Mouse (Mus musculus): ENCODE results near the gene Ppp2r5e. TPM values are rescaled to one million over a fixed set of nuclear protein-coding genes. Genes with fewer than 3 reads are reported as not detected.
"Not testable (repeated sequence)": the region's sequence is repeated elsewhere in the genome, so short reads cannot be mapped to it uniquely, and the experiment has no call there.

Gene Ppp2r5e
- polyA plus RNA-seq, 1 experiment from 2014 or later = 12.6 TPM

DNA sequence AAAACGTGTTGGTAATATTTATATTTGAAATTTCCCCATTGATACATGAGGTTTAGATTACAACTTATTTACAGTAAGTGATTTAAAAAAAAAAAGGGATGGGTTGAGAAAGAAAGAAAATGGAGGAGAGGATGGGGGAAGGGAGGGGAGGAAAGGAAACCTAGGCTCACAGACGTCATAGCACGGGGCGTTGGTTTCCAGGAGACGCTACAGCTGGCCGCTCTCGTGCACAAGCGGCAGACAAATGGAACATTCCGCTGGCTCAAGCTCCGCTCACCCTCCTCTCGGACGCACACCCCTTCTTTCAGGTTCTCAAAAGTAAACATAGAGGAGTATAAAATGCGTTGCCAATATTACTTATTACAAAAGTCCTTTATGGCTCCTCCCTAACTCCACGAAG is 146.0 kb downstream of the Ppp2r5e start:
- Histone ChIP-seq H3K9ac (ENCODE audit: low read depth, low read length) (no peak overlapping the region), H3K4me2 (no peak overlapping the region), H3K9me3 (replicated peaks; ENCODE audit: control insufficient read depth, low read length) (no peaks in the 10 kb centered on the region), H3K4me1 (ENCODE audit: control insufficient read depth, insufficient read depth, low read length) (no peaks in the 10 kb centered on the region), H3K4me3 (ENCODE audit: low read depth, low read length) (no peak overlapping the region), H3K27ac (ENCODE audit: low read depth, low read length) (no peak overlapping the region), H3K36me3 (ENCODE audit: control insufficient read depth, insufficient read depth, low read length) (peaks cover 12% of the 10 kb centered on the region; the same call in 1 of the 2 replicates), H3K27me3 (ENCODE audit: control insufficient read depth, insufficient read depth, low read length) (no peaks in the 10 kb centered on the region)
- ATAC-seq (replicated peaks; ENCODE audit: insufficient number of reproducible peaks, low FRiP score, low TSS enrichment) = no peak
- 76% methylated on average over 14 of the region's 14 CpGs for WGBS (ENCODE audit: insufficient replicate concordance)

GRCm38 (mm10) chr12:75449475-75449966 is 146.5 kb downstream of the Ppp2r5e start:
- Histone ChIP-seq H3K4me1 (ENCODE audit: control insufficient read depth, insufficient read depth, low read length) (no peaks in the 10 kb centered on the region), H3K9me3 (replicated peaks; ENCODE audit: control insufficient read depth, low read length) (no peaks in the 10 kb centered on the region), H3K27me3 (ENCODE audit: control insufficient read depth, insufficient read depth, low read length) (no peaks in the 10 kb centered on the region), H3K4me2 (no peak overlapping the region), H3K9ac (ENCODE audit: low read depth, low read length) (no peak overlapping the region), H3K4me3 (ENCODE audit: low read depth, low read length) (no peak overlapping the region), H3K27ac (ENCODE audit: low read depth, low read length) (no peak overlapping the region), H3K36me3 (ENCODE audit: control insufficient read depth, insufficient read depth, low read length) (peaks cover 12% of the 10 kb centered on the region; the same call in 1 of the 2 replicates)
- ATAC-seq (replicated peaks; ENCODE audit: insufficient number of reproducible peaks, low FRiP score, low TSS enrichment) = no peak
- 68% methylated on average over 6 of the region's 6 CpGs for WGBS (ENCODE audit: insufficient replicate concordance)

GRCm38 (mm10) chr12:75448921-75449320 is 147.1 kb downstream of the Ppp2r5e start:
- Histone ChIP-seq H3K27me3 (ENCODE audit: control insufficient read depth, insufficient read depth, low read length) (no peaks in the 10 kb centered on the region), H3K36me3 (ENCODE audit: control insufficient read depth, insufficient read depth, low read length) (peaks cover 12% of the 10 kb centered on the region; the same call in 1 of the 2 replicates), H3K4me1 (ENCODE audit: control insufficient read depth, insufficient read depth, low read length) (peaks cover 6% of the 10 kb centered on the region), H3K4me3 (ENCODE audit: low read depth, low read length) (no peak overlapping the region), H3K27ac (ENCODE audit: low read depth, low read length) (no peak overlapping the region), H3K4me2 (no peak overlapping the region), H3K9ac (ENCODE audit: low read depth, low read length) (no peak overlapping the region), H3K9me3 (replicated peaks; ENCODE audit: control insufficient read depth, low read length) (no peaks in the 10 kb centered on the region)
- ATAC-seq (replicated peaks; ENCODE audit: insufficient number of reproducible peaks, low FRiP score, low TSS enrichment) = no peak
- WGBS (ENCODE audit: insufficient replicate concordance) = 64% methylated on average over 5 of the region's 5 CpGs

DNA sequence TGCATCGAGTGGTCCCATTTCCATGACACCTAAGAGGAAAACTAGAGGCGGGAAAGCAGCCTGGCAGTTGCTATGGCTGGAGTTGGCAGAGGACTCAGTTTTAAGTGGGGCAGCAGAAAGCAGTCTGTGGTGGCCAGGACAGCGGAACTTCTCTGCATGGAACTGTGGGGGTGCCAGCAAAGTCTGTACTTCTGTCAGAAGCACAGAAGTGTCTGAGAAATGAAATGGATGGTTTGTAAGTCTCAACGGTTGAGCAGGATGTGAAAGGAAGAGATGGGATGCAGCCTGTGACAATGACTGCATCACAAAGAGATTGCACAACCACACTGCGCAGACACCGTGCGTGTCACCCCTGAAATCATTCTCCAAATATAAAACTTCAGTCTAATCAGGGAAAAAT is 149.8 kb downstream of the Ppp2r5e start:
- no peak overlapping the region for H3K4me3 ChIP-seq (ENCODE audit: low read depth, low read length)
- no peaks in the 10 kb centered on the region for H3K27me3 ChIP-seq (ENCODE audit: control insufficient read depth, insufficient read depth, low read length)
- peaks cover 7% of the 10 kb centered on the region for H3K4me1 ChIP-seq (ENCODE audit: control insufficient read depth, insufficient read depth, low read length)
- no peak overlapping the region for H3K4me2 ChIP-seq
- no peak overlapping the region for H3K9ac ChIP-seq (ENCODE audit: low read depth, low read length)
- no peak for ATAC-seq (replicated peaks; ENCODE audit: insufficient number of reproducible peaks, low FRiP score, low TSS enrichment)
- no peaks in the 10 kb centered on the region for H3K9me3 ChIP-seq (replicated peaks; ENCODE audit: control insufficient read depth, low read length)
- WGBS (ENCODE audit: insufficient replicate concordance) = 78% methylated on average over 7 of the region's 7 CpGs
- no peaks in the 10 kb centered on the region for H3K36me3 ChIP-seq (ENCODE audit: control insufficient read depth, insufficient read depth, low read length)
- no peak overlapping the region for H3K27ac ChIP-seq (ENCODE audit: low read depth, low read length)

DNA sequence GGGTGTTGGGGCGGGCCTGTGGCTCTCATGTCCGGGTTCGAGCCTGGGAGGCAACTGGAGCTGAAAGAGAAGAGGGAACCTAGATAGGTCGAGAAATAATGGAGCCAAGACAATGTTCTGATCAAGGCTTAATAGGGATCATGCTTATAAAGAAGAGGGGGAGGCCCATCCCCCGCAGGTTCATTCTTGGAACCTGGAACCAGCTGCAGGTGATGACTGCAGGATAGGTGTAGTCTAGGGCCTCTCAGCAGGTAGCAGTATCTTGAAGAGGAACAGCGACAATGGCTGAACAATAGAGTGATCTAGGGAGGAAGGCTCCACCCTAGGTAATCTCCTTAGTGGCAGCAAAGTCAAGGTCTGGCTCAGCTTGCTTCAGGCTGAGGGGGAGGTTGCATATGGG is 163.6 kb downstream of the Ppp2r5e start:
- WGBS (ENCODE audit: insufficient replicate concordance) = 71% methylated on average over 6 of the region's 6 CpGs
- not testable (repeated sequence) for H3K27ac ChIP-seq (ENCODE audit: low read depth, low read length); H3K9me3 ChIP-seq (replicated peaks; ENCODE audit: control insufficient read depth, low read length); H3K9ac ChIP-seq (ENCODE audit: low read depth, low read length); H3K36me3 ChIP-seq (ENCODE audit: control insufficient read depth, insufficient read depth, low read length); H3K4me2 ChIP-seq; H3K4me1 ChIP-seq (ENCODE audit: control insufficient read depth, insufficient read depth, low read length); H3K27me3 ChIP-seq (ENCODE audit: control insufficient read depth, insufficient read depth, low read length); ATAC-seq (replicated peaks; ENCODE audit: insufficient number of reproducible peaks, low FRiP score, low TSS enrichment); H3K4me3 ChIP-seq (ENCODE audit: low read depth, low read length)

DNA sequence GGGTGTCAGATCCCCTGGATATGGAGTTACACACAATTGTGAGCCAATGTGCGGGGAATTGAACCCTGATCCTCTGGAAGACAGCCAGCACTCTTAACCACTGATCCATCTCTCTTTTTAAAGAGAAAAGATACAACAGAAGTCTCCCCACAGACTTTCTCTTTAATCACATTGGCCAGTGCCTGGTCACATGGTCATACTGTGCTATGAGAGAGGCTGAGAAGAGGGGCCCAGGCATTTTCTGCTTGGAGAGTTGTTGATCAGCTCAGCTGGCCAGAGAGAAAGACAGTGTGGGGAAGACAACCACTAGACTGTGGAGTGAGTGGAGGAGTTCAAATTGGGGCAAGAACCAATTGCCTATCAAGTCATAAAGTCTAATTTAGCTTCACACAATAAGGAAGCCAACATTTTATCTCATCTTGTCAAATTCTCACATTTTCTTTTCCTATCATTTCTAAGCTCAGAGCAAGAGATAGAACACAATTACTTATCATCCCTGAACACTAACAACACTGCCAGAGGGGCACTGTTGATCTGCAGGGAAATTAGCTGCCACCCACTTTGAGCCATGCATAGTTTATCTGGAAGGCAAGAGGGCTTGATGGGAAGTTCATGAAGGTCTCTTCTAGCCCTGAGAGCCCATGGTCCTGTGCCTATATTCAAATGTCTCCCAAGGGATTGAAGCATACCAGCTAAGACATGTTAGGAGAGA is 166.2 kb downstream of the Ppp2r5e start:
- Histone ChIP-seq H3K4me2 (no peak overlapping the region), H3K4me1 (ENCODE audit: control insufficient read depth, insufficient read depth, low read length) (no peaks in the 10 kb centered on the region), H3K4me3 (ENCODE audit: low read depth, low read length) (no peak overlapping the region), H3K9ac (ENCODE audit: low read depth, low read length) (no peak overlapping the region), H3K27ac (ENCODE audit: low read depth, low read length) (no peak overlapping the region), H3K36me3 (ENCODE audit: control insufficient read depth, insufficient read depth, low read length) (no peaks in the 10 kb centered on the region), H3K27me3 (ENCODE audit: control insufficient read depth, insufficient read depth, low read length) (no peaks in the 10 kb centered on the region), H3K9me3 (replicated peaks; ENCODE audit: control insufficient read depth, low read length) (no peaks in the 10 kb centered on the region; the same call in 1 of the 2 replicates)
- no peak for ATAC-seq (replicated peaks; ENCODE audit: insufficient number of reproducible peaks, low FRiP score, low TSS enrichment)
- WGBS (ENCODE audit: insufficient replicate concordance) = 77% methylated on average over 1 of the region's 1 CpGs

DNA sequence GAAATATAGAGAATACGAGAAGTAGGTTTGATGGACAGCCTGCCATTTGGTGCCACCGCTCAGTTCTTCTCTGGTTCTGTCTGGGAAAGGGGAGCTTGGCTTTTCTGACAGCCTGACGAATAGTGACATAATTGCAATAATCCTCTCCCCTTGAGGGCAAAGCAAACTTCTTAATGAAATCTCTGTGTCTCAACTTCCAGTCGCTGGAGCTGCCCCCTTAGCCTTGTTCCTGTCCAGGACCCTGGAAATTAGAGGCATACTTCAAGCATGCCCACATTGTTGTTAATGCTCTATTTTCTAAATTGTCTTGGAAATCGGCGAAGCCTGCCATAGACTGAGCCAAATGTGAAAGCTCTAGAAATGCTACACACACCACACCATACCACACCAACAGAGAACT is 167.3 kb downstream of the Ppp2r5e start:
- Histone ChIP-seq H3K27me3 (ENCODE audit: control insufficient read depth, insufficient read depth, low read length) (no peaks in the 10 kb centered on the region), H3K4me3 (ENCODE audit: low read depth, low read length) (no peak overlapping the region), H3K4me1 (ENCODE audit: control insufficient read depth, insufficient read depth, low read length) (no peaks in the 10 kb centered on the region), H3K4me2 (no peak overlapping the region), H3K9ac (ENCODE audit: low read depth, low read length) (no peak overlapping the region), H3K27ac (ENCODE audit: low read depth, low read length) (no peak overlapping the region), H3K9me3 (replicated peaks; ENCODE audit: control insufficient read depth, low read length) (no peaks in the 10 kb centered on the region; the same call in 1 of the 2 replicates), H3K36me3 (ENCODE audit: control insufficient read depth, insufficient read depth, low read length) (no peaks in the 10 kb centered on the region)
- no peak for ATAC-seq (replicated peaks; ENCODE audit: insufficient number of reproducible peaks, low FRiP score, low TSS enrichment)
- WGBS (ENCODE audit: insufficient replicate concordance) = 80% methylated on average over 6 of the region's 6 CpGs

DNA sequence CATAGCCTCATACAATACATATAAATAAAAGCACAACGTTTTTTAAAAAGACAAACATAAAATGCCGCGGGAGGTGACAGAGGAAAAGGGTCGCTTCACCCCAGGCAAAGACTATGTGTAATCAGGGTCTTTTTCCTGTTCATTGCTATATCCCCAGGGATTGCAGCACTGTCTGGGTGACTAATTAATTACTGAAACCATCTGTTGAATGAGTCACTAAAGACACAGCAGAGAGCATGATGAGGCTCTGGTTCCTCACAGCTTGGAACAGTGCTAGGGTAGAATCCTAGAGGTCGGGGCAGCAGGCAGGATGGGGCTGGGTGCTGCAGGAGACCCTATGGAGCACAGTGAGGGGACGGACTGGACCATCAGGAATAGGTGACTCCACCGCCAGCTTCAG is 170.2 kb downstream of the Ppp2r5e start:
- Histone ChIP-seq H3K36me3 (ENCODE audit: control insufficient read depth, insufficient read depth, low read length) (no peaks in the 10 kb centered on the region), H3K27ac (ENCODE audit: low read depth, low read length) (no peak overlapping the region), H3K4me3 (ENCODE audit: low read depth, low read length) (no peak overlapping the region), H3K27me3 (ENCODE audit: control insufficient read depth, insufficient read depth, low read length) (no peaks in the 10 kb centered on the region), H3K4me2 (no peak overlapping the region), H3K9ac (ENCODE audit: low read depth, low read length) (no peak overlapping the region), H3K9me3 (replicated peaks; ENCODE audit: control insufficient read depth, low read length) (no peaks in the 10 kb centered on the region), H3K4me1 (ENCODE audit: control insufficient read depth, insufficient read depth, low read length) (no peaks in the 10 kb centered on the region)
- 79% methylated on average over 7 of the region's 7 CpGs for WGBS (ENCODE audit: insufficient replicate concordance)
- ATAC-seq (replicated peaks; ENCODE audit: insufficient number of reproducible peaks, low FRiP score, low TSS enrichment) = no peak

GRCm38 (mm10) chr12:75424817-75425216 is 171.2 kb downstream of the Ppp2r5e start:
- Histone ChIP-seq H3K9me3 (replicated peaks; ENCODE audit: control insufficient read depth, low read length) (no peaks in the 10 kb centered on the region), H3K4me2 (no peak overlapping the region), H3K36me3 (ENCODE audit: control insufficient read depth, insufficient read depth, low read length) (no peaks in the 10 kb centered on the region), H3K9ac (ENCODE audit: low read depth, low read length) (no peak overlapping the region), H3K27me3 (ENCODE audit: control insufficient read depth, insufficient read depth, low read length) (no peaks in the 10 kb centered on the region), H3K4me1 (ENCODE audit: control insufficient read depth, insufficient read depth, low read length) (no peaks in the 10 kb centered on the region), H3K27ac (ENCODE audit: low read depth, low read length) (no peak overlapping the region), H3K4me3 (ENCODE audit: low read depth, low read length) (no peak overlapping the region)
- no peak for ATAC-seq (replicated peaks; ENCODE audit: insufficient number of reproducible peaks, low FRiP score, low TSS enrichment)
- WGBS (ENCODE audit: insufficient replicate concordance) = 71% methylated on average over 4 of the region's 4 CpGs

Measured in heart, embryonic 11.5 days (tissue).